Mouse (Mus musculus) adrenal gland, adult 2 months (tissue): ENCODE data around the gene Usp18. TPM values are rescaled to one million over a fixed set of nuclear protein-coding genes. Genes with fewer than 3 reads are reported as not detected.
A peak's percentile ranks its signal among the peaks of the same experiment; 100 is the strongest.

Source experiments
- DNase-seq: peaks from one replicate; pipeline ENCODE4 v3.0.0; 2021
- long read RNA-seq: library from polyadenylated mRNA; stranded (forward); transcript quantifications from one replicate; pipeline ENCODE4 v2.0.0, GENCODE M21; 2021
- polyA plus RNA-seq: library from polyadenylated mRNA; depleted of rRNA; stranded (reverse); fragments of >200 nt; gene quantifications from 2 replicates; pipeline ENCODE4 v1.2.3, GENCODE M21; 2012; rRNA removed
- total RNA-seq, 2 experiments: library from RNA; stranded (reverse); gene quantifications; 2 replicates each; pipeline ENCODE4 v1.2.3; 2021

Gene Usp18
- total RNA-seq (1 to 10 TPM; 2.7 TPM), polyA plus RNA-seq (7.6 and 9.6 TPM in 2 replicates)
- long read RNA-seq, partial matches to known transcripts: 0 of 4 reads
- long read RNA-seq, other reads (novel, unspliced or antisense): 1 of 4 reads

DNA sequence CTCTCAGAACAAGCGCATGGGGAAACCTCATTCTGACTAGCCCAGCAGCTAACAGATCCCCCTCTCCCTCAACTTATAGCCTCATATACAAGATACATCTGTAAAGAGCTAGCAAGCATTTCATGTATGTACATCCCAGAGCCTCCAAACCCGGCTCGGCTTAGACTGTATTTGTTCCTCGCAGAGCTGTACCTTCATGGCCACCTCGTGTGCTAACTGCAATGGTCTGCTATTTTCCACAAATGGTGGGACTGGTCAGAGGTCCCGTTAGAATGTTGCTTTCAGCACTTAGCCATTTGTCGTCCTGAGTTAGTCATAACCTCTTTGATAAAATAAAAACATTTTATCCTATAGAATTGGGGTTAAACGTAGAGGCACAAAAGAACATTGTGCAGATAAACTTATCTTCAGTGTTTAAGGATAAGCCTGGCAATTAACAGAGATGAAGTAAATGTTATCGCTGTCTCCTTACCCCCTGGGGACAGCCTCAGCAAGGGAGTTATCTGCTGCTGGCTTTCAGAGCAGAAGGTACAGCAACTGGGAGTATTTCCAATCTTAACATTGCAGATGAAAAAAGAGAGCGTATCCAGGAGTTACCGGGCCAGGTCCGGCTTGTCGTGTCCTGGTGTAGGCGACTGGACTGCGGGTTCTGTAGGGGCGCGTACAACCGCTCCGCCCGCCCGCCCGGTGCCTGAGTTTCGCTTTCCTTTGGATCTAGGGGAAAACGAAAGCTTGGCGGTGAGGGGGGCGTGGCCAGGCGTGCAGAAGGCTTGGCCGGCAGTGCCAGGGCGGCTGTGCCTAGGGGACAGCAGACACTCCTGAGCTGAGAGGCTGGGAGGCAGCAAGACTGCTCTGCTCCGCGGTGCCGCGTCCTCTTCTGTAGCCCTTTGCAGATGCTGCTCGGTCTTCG, at the start of gene Usp18:
TSS of gene Usp18 (plus strand) at position 780 of the 910 bp plus-strand sequence.
- DNase-seq: peak; percentile 97

DNA sequence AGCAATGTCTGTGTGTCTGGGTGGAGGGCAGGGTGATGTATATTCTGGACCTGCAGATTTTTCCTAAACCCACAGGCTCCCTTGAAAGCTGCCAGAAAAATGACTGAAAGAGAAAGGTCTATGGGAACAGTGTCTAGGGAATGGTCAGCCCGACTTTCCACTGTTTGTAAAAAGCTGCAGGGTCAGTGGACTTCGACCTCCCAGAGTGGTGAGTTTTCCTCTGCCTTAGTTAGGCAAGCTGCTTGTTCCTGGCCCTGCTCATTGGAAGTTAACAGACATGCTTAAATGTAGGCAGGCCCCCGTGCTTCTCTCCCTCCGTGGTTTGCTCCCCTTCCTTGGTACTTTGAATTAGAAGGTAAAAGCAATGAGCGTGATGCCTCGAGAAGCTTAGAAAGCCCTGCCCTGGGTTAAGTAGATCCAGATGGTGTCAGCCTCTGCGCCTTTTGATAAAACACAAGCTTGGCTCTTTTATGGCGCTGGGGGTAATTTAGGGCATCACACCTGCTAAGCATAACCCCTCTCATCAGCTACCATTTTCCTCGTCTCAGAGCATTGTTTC, 47.8 kb upstream of the Usp18 start:
- no peak for DNase-seq

DNA sequence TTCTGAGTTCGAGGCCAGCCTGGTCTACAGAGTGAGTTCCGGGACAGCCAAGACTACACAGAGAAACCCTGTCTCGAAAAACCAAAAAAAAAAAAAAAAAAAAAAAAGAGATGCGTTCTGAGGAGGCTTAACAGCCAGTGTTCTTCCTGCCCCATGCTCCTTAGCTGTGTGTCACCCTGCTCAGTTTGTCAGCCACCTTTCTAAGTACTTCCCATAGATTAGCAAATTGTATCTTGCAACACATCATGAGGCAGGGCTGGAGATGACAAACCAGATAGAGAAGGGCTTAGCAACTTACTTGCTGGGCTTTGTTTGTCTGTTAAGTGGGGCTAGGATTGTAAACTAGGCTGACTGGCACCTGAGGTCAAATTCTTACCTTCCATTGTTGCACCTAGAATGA, 45.2 kb upstream of the Usp18 start:
- DNase-seq: no peak

DNA sequence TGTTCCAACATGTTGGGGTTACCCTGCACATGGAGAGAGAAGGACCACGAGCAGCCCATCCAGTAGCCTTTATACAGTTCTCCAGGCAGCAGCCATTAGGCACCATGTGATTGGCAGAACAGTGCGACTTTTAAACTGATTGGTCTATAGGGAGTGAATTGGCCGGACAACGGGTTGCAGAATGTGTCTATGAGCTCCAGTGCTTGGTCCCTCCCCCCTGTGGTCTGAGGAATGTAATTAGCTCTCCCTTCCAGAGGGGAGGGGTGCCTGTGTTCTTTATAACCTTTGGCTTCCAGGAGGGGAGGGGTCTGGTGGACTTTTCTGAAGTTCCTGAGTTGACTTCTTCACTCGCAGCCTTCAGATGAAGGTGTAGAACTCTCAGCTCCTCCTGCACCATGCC, 43.7 kb upstream of the Usp18 start:
- no peak for DNase-seq

DNA sequence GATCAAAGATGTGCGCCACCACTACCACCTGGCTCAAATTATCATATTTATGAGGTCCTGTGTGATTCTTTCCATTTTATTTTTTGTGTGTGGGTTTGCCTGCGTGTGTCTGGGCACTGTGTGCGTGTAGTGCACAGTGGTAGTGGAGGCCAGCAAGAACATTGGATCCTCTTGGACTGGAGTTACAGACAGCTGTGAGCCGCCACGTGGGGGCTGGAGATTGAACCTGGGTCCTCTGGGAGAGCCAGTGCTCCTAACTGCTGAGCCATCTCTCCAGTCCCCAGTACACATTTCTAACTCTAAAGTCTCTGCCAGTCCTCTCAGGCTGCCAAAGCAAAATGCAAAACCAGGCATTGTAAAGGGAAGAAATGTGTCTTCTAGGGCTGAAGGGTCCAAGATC, 39.2 kb upstream of the Usp18 start:
- no peak for DNase-seq

DNA sequence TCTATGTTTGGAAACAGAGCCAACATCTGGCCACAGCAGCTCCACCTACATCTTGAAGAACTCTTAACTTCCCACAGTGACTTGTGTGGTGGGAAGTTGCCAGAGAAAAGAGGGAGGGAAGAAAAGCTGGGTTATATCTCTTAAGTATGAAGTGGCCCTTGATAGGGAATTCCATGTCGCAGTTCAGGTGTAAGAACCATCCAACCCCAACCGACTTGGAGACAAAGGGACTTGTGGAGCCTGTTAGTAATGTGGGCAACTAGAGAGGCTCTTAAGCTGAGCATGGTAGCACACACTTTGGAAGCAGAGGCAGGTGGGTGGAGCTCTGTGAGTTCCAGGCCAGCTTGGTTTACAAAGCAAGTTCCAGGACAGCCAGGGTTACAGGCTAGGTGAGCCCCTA, 36.1 kb upstream of the Usp18 start:
- no peak for DNase-seq

DNA sequence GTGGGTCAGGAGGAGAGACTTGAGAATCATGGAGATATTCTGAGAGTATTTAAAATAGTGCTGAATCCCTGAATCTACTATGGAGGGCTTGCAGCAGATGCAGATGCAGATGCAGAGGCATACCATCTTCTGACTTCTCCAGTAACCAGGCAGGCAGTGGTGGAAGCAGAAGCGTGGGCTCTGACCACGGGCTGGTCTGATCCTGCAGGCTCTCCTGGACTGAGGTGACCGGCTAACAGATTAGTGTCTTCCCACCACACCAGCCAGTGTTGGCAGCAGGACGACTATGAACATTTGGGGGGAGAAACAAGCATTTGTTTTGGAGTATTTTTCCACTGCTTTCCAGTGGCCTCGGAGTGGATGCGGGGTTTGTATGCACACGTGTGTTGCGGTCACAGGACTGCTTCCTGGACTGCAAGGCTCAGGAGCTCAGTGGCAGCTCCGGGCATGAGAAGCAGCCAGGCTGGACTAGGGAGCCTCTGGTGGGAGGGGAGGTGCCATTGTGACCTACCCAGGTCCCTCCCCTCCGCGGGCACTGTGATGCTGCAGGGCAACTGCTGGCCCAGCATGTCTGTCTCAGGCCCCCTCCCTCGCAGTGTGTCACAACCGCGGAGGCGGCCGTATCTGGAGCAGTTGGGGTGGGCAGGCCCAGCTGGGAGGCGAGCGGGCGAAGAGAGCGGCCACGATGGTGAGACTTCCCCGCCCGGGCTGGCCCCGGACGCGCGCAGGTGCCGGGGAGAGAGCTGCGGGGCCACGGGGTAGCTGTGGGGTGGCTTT, 35.4 kb upstream of the Usp18 start, which contains the start of gene Tuba8:
TSS of gene Tuba8 (plus strand) at position 548 of the 777 bp plus-strand sequence.
- peak; percentile 83 for DNase-seq

DNA sequence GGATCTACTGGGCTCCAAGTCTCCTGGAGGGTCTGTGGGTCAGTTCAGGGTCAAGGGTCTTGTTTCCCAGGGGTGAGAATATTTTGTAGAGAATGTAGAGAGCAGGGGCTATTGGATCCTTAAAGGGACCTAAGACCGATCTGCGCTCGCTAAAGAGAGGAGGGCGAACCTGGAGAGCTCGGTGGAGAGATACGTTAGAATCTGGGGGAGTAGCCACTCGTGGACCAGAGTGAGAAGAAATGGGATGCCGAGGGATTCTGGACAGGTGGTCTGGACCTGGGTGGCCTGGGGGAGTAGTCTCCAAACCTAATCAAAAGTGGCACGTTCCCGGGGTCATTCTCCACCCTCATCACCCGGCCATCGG, 34.8 kb upstream of the Usp18 start:
- DNase-seq: peak; percentile 14

DNA sequence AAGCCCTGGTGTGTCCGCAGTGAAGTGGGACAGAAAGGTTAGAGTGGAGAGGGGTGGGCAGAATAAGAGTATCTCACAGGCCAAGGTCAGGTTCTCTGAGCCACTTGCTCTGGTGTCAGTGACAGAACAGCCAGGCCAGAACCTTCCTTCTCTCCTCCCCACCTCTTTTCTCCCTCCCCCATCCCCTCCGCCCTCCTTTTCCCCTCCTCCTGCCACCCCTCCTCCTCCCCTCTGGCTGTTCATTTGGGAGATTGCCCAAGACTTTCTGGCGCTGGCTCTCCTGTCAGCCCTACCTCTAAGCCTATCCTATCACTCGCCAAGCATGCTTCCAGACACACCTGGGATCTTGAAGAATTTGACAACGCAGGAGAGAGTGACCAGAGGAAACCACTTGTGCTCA, 34.0 kb upstream of the Usp18 start:
- DNase-seq: peak; percentile 63

DNA sequence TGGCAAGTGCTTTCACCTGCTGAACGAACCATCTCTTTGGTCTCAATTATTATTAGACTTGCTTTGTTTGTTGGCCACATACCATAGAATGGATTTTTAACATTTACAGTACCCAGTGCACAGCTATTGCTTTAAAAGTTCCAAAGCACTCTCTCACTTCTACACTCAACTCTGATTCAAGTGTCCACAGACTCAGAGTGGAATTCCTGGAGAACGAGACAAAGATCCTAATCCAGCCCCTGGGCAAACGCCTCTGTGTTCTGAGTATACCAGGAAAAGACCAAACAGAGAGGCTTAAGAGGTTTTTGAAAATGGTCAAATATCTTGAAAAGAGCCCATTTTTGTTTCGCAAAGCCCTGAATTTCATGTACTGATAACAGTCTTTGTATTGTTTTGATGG, 32.7 kb upstream of the Usp18 start:
- DNase-seq: no peak

DNA sequence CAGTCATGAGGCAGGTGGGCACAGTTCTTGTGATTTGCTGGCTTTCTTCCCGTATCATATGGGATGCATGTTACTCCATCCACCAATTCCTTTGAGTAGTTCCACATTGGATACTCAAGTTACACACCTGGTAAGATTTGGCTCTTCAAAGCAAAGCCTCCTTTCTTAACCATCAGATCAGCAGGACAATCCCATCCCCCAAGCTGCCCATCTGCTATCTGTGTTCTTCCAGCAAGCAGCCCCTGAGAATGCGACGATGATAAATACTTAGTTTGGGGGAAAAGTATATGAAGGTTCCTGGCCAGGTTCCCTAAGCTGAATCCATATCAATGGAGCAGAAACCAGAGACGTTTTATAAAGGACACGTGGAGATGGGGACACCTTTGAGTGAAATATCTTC, 31.5 kb upstream of the Usp18 start:
- DNase-seq: no peak

DNA sequence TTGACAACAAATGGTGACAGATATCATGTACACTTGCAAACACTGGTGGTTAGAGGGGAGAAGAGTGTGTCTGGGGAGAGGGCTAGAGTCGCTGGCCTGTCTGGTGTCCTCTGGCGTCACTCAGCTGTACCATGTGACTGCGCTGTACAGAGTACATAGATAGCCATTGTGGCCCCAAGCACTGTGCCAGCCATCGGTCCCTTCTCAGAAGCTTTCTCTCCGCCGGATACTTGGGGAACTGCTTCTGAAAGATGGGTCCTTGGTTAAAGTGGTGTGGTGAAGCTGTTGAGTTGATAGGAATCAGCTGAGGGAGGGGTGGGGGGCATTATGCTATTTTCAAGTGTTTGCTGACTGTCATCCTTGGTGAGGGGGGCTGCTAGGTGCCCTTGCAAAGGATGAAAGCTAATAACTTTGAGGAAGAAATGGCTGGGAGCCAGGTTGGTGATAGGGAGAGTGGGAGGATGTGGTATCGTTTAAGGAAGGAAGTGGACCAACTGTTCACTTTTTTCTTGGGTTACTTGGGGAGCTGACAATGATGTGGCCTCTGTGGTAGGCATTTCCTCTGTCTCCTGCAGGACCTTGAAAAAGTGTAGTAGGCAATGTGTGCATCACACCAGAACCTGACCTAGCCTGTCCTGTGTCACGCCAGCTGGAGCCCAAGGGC, 30.9 kb upstream of the Usp18 start:
- no peak for DNase-seq

DNA sequence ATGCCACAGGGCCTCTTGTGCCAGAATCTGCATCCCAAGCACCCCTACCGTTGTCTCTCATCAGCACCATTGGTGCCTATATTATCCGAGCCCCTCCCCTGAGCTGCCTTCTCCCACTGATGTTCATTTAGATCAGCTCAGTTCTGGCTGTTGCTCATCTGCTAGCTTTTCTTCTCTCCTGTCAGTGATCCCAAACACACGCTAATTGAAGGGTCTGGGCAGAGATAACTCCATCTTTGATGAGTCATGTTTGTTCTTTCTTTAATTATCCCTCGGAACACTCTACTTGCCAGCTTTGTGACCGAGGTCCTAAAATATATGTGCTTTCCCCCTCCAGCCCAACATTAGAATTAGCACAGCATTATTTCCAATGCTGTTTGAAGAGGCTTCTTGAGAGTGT, 30.4 kb upstream of the Usp18 start:
- DNase-seq: no peak

DNA sequence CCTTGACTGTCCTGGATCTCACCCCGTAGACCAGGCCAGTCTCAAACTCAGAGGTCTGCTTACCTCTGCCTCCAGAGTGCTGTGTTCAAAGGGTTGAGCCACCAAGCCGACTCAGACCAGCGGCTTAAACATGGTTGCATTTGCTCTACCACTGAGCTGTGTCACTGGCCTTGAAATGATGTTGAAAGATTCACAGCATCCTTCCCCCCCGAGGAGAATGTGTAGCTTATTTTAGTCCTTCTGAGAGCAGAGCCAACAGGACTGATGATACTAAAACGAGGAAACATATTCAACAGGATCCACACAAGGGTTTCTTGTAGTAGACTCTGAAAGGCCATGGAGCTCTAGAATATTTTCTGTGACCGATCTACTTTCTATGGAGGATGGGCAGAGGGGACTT, 29.8 kb upstream of the Usp18 start:
- DNase-seq: no peak

DNA sequence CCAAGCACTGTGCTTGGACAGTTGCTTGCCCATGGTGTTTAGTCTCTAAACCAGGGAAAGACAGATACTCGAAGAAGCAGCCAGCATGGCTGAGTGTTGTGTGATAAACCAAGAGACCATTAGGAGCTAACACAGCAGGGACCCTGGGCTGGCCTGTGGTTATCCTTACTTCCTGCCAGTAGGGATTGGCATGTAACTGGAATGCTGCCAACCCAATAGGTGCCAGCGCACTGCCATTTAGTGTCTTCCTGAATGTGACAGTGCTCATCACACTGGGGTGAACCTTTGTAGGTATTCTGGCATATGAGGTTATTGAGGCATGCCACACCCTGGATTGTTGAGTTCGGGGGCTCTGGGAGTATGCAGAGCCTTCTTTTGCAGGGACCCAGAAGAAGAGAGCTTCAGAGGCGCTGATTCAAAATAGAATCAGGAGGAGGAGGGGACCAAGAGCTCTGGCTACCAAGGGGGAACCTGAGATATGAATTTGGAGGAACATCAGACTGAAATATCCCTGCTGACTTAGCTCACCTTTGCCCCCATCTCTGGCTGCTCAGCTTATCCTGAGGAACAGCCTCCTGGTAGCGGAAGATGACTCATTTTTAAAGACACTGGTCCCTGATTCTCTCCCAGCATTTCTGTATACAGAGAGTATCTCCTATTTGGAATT, 29.0 kb upstream of the Usp18 start:
- DNase-seq: no peak

DNA sequence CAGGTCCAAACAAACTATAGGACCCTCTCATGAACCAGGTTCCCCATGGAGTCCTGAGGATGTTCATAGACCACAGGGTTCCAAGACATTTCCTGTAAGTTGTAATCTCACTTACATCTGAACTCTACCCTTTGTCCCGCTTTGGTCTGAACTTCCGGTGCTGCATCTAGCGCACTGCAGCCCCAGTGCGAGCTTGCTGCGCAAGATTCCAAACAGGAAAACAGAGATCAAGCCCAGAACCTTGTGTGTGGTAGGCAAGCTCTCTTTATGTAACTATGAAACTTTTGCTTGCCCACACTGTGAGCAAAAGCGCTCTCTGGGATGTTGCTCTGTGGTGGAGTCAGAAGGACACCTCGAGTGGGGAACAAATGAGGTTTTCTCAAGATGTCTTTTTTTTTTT, 27.7 kb upstream of the Usp18 start:
- no peak for DNase-seq

DNA sequence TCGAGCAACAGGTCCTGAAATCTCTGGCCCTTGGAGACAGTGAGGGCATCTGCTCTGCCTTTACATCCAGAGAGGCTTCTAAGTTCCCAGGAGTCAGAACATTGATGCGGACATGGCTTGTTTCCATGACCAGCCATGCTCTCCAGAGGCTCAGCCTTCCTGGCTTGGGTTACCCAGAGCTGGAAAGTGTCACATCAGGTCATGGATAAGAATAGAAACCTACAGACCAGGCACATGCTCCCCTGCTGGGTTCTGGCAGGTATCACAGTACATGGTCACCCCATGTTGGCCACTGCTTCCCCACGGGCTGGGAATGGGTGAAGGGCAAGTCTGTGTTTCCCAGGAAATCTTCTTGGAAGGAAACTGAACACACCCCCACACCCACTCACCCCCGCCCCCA, 26.3 kb upstream of the Usp18 start:
- DNase-seq: no peak

DNA sequence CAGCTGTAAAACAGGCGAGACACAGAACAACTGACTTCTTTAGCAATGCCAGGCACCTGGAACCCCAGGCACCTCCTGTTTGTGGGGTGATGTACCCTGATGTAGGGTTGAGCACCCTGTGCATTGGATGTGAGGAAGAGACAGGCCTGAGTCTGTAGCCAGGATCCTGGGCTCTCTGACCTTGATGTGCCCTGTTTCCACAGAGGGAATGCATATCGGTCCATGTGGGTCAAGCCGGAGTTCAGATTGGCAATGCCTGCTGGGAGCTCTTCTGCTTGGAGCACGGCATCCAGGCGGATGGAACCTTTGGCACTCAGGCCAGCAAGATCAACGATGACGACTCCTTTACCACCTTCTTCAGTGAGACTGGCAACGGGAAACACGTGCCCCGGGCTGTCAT, 25.5 kb upstream of the Usp18 start:
- no peak for DNase-seq

DNA sequence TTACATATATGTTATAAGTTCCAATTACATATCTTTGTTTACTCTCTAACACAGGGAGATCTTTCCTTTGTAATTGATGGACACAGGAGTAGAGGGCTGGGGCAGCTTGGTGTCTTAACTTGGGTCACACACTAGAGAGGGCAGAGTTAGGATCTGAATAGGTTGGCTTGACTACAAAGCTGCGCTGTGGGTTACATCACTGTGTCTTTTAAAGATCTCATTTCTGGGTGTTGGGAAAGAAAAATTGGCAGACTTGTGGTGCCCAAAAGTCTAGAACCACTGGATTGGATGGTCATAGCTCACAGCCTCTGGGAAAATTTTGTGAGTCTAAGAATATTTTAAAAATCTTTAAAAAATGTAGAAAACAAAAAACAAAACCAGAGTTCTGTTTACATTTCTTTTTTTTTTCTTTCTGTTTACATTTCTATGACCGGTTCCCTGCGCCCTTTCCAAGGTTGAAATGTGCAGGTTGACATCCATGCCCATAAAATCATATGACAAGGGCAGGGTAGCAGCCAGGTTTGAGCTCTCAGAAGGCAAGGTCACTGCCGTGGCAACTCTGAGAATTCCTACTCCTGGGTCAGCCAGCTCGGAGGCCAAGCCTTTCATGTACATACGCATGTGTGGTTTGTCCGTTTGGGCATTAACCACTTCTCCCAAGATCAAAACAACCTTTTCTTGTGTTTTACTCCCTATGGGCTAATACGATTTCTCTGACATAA, 23.7 kb upstream of the Usp18 start:
- peak; percentile 33 for DNase-seq

DNA sequence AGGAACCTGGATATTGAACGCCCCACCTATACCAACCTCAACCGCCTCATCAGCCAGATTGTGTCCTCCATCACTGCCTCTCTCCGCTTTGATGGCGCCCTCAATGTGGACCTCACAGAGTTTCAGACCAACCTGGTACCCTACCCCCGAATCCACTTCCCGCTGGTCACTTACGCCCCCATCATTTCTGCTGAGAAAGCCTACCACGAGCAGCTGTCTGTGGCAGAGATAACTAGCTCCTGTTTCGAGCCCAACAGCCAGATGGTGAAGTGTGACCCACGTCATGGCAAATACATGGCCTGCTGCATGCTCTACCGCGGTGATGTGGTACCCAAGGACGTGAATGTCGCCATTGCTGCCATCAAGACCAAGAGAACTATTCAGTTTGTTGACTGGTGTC, 22.7 kb upstream of the Usp18 start:
- no peak for DNase-seq

DNA sequence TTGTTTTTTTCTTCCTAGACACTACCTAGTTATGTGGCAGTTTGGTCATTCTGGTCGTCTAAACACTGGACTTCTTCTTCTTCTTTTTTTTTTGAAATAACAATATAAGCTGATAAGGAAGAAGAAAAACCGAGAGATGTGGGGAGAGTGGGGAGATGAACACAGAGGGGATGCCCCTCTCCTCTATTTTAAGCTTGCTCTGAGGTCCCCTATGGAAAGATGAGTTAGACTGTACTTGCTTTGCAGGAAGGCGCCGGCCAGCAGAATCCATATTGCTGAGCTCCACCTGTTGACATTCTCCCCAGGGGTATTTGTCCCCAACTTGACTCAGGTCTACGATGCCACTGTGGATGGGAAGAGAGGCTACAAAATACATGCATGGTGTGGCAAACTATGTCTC, 21.6 kb upstream of the Usp18 start:
- no peak for DNase-seq
